Mouse (Mus musculus) olfactory bulb, adult 2 months (tissue): ENCODE data around the gene Mrpl47. TPM values are rescaled to one million over a fixed set of nuclear protein-coding genes. Genes with fewer than 3 reads are reported as not detected.

Experiments
- H3K27ac ChIP-seq: fragments of 200-500 bp; 2 replicates; pipeline ENCODE4 v1.5.1; 2012; ENCODE audit warnings: low read depth, low read length; ENCODE audit not compliant: insufficient read depth
- H3K4me1 ChIP-seq: fragments of 200-500 bp; 2 replicates; pipeline ENCODE4 v1.6.1; 2012; ENCODE audit warnings: low read length; ENCODE audit not compliant: control insufficient read depth, insufficient read depth
- H3K4me3 ChIP-seq: fragments of 200-500 bp; 2 replicates; pipeline ENCODE4 v1.5.1; 2012; ENCODE audit warnings: mild to moderate bottlenecking, low read depth, low read length, moderate library complexity; ENCODE audit not compliant: insufficient read depth
- CTCF ChIP-seq: fragments of 200-500 bp; IDR thresholded peaks from 2 replicates; pipeline ENCODE4 v1.5.1; 2012; ENCODE audit warnings: low read depth, mild to moderate bottlenecking, low read length, moderate library complexity; ENCODE audit not compliant: insufficient read depth
- POLR2A ChIP-seq: fragments of 200-500 bp; IDR thresholded peaks from 2 replicates; pipeline ENCODE4 v1.6.1; 2012; ENCODE audit warnings: mild to moderate bottlenecking, low read depth, low read length, moderate library complexity; ENCODE audit not compliant: insufficient read depth
- WGBS: fragments of 180-500 bp; shearing (Covaris S2); methylation state at CpG from one replicate; pipeline ENCODE4 v1.1.7; 2018; 5-methylcytosine and 5-hydroxymethylcytosine counted together
- polyA plus RNA-seq: library from polyadenylated mRNA; stranded (reverse); fragments of >200 nt; gene quantifications from 2 replicates; pipeline ENCODE4 v1.2.4, GENCODE M21; 2012; ENCODE audit warnings: low replicate concordance; ENCODE audit not compliant: missing spikeins, insufficient read depth, insufficient read length

Mrpl47 gene
- polyA plus RNA-seq, 1 experiment = not detected

- peaks cover 2% of the 10 kb centered on the region; the same call in 1 of the 2 replicates for H3K4me1 ChIP-seq
- WGBS = 83% methylated on average over 12 of the region's 12 CpGs
- H3K27ac ChIP-seq = no peak overlapping the region
- H3K4me3 ChIP-seq = no peak overlapping the region
- TF ChIP-seq POLR2A (no peak), CTCF (no peak)
These were observed 54.4 kb downstream of the Mrpl47 start for GRCm38 (mm10) chr3:32682910-32683531.

- no peak overlapping the region for H3K27ac ChIP-seq
- H3K4me3 ChIP-seq = no peak overlapping the region
- TF ChIP-seq CTCF (no peak), POLR2A (no peak)
- H3K4me1 ChIP-seq = no peaks in the 10 kb centered on the region
- 89% methylated on average over 6 of the region's 6 CpGs for WGBS
These were observed 61.0 kb downstream of the Mrpl47 start for GRCm38 (mm10) chr3:32676393-32676792.

Other genes with a start within 250 kb of the Mrpl47 start
- gene Kcnmb3, start 245.4 kb downstream of the Mrpl47 start, polyA plus RNA-seq = not detected in 2 replicates
- gene Zfp639, start 227.3 kb downstream of the Mrpl47 start, polyA plus RNA-seq = not detected in 2 replicates
- gene Mfn1, start 208.1 kb downstream of the Mrpl47 start, polyA plus RNA-seq = not detected in 2 replicates
- gene Gnb4, start 121.0 kb downstream of the Mrpl47 start, polyA plus RNA-seq = not detected in 2 replicates
- not detected in 2 replicates for gene Actl6a, start 31.3 kb downstream of the Mrpl47 start, polyA plus RNA-seq
- gene Ndufb5, start 615 bp downstream of the Mrpl47 start, polyA plus RNA-seq = not detected in 2 replicates
- not detected in 2 replicates for gene Usp13, start 79.9 kb upstream of the Mrpl47 start, polyA plus RNA-seq